Mouse (Mus musculus) E14TG2a.4 (cell line): ENCODE data around the gene Ccdc13.

Experiments
- CTCF ChIP-seq: conservative IDR thresholded peaks from 2 replicates; pipeline ENCODE4 v1.5.1; 2014; ENCODE audit warnings: low read length
- POU5F1 ChIP-seq: IDR thresholded peaks from 2 replicates; pipeline ENCODE4 v1.6.1; 2014; ENCODE audit warnings: low read length, borderline replicate concordance

GRCm38 (mm10) chr9:121838829-121839621, at the start of gene Ccdc13:
- TF ChIP-seq CTCF (no peak), POU5F1 (no peak)
